Mouse (Mus musculus): Measurements from ENCODE around the gene Hesx1. TPM values are rescaled to one million over a fixed set of nuclear protein-coding genes. Genes with fewer than 3 reads are reported as not detected.

Gene Hesx1
- not detected in 2 replicates for polyA plus RNA-seq (2012; rRNA removed)

GRCm38 (mm10) chr14:26994211-26994741, at the start of gene Hesx1:
Hesx1 (plus strand) TSS chr14:26994416.

GRCm38 (mm10) chr14:26971106-26971789, 23.0 kb upstream of the Hesx1 start, which contains the start of gene Appl1:
Appl1 (minus strand) TSS chr14:26971232.

GRCm38 (mm10) chr14:27038783-27039182, 44.6 kb downstream of the Hesx1 start, which contains the start of gene Il17rd:
Il17rd (plus strand) TSS chr14:27038941.

Other genes starting within 250 kb of the Hesx1 start
- 0.08 TPM in 1 of 2 replicates, not detected in the other for gene Asb14, start 99.9 kb upstream of the Hesx1 start, polyA plus RNA-seq (2012; rRNA removed)
- 26.0 and 29.9 TPM in 2 replicates for gene Appl1, start 23.2 kb upstream of the Hesx1 start, polyA plus RNA-seq (2012; rRNA removed)
- 5.0 and 7.3 TPM in 2 replicates for gene Il17rd, start 44.5 kb downstream of the Hesx1 start, polyA plus RNA-seq (2012; rRNA removed)
- gene Arhgef3, start 120.5 kb downstream of the Hesx1 start, polyA plus RNA-seq (2012; rRNA removed): 2.9 and 4.5 TPM in 2 replicates

All from central nervous system, embryonic 14 days (tissue).